Mouse (Mus musculus): Measurements from ENCODE around the gene Mob1b.

The Mob1b gene

DNA sequence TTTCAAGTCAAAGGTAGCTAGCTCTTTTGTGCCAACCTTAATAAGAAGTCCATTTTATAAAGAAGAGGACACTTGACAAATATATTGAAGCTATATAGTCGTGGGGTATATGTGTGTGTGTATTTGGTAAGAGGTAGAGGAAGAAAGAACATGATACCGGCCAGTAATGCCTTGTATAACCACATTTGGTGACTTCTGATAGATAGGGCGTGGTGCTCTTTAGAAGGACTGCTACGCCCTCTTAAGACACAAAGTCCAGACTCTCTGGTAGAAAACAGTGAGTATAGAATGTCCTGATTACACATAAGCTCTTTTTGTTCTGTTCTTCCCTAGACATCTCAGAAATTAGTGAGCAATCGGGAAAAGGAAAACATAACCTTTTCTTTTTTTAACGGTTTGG is 47.5 kb downstream of the Mob1b start:
- DNase-seq (ENCODE audit: low read depth, low spot score), result no peak

- no peak for DNase-seq (ENCODE audit: low read depth, low spot score)
Measured at GRCm38 (mm10) chr5:88782072-88782765, 61.6 kb downstream of the Mob1b start.

DNA sequence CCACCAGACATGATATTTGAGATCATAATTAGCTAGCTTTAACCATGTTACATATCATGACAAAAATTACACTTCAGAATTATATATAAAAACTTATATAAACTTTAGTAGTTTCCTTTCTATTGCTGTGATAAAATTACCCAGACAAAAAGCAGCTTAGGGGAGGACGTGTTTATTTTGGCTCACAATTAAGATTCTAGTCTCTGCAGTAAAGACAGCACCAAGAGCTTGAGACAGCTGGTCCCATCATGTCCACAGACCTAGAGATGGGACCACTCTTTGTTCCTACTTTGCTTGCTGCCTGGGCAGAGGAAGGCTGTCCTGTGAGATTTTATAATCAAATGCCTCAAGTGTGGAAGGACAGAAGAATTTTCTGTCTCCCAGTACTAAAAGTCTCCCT is 64.4 kb downstream of the Mob1b start:
- no peak for DNase-seq (ENCODE audit: low read depth, low spot score)

DNA sequence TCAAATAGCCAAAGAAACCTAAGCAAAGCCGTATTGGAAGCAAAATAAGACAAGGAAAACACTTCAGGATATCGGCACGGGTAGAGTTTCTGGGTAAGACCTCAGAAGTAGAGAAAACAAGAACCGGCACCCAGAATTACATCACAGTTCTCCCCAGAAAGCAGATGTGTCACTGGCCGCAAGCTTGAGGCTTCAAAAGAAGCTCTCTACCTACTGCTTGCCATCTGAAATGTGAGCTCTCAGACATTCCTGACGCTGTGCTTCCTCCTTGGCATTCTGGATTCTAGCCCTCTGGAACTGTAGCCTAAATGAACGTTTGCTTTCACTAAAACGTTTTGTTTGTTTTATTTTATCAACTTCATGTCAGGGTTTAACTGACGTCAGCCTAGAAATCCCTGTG is 70.0 kb downstream of the Mob1b start:
- no peak for DNase-seq (ENCODE audit: low read depth, low spot score)

DNA sequence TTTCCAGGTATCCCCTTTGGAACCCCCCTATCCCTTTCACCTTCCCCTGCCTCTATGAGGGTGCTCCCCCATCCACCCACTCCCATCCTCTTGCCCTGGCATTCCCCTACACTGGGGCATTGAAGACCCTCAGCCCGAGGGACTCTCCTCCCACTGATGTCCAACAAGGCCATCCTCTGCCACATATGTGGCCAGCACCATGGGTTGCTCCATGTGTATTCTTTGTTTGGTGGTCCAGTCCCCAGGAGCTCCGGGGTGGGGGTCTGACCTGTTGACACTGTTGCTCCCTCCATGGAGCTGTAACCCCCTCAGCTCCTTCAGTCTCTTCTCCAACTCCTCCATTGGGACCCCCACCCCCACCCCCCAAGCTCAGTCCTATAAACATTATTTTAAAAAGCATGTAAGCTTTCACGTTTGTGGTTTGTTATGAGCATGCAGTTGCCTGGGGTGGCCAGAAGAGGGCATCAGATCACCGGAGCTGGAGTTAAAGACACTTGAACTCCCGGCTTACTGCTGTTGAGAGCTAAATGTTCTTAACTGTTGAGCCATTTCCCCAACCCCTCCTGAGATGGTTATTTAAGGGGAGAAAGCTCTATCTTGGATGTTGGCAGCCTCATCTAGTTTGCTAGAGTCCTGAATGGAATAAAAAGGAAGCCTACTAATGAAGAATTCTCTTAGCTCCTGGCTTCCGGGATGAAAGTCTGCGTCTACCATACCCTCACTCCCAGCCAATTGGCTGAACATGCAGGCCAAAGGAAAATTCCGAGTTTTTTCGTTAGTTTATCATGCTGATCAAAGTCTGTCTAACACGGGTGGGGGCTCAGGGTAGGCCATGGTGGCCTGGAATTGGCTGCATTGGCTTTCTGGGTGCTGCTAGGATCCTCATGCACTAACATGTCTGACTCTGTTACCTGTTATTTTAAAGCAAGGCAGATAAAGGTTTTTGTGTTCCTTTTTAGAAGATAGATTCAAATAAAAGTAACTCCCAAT is 70.9 kb downstream of the Mob1b start:
- peak; percentile 73 for DNase-seq (ENCODE audit: low read depth, low spot score)

DNA sequence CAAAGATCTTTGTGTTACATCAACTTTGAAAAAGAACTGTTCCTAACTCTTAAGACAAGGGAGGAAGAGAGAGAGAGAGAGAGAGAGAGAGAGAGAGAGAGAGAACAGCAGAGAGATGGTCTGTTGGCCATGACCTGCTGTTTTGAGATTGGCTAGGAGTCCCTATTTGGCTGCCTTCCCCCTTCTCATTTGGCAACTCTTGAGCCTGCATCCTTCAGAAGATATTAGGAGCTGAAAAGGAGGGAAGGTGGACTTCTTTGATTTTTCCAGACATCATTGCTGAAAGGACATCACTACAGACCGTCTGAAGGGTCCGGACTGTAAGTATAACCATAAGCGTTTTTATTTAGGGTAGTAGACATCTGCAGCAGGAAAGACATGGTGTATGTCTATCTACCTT is 73.0 kb downstream of the Mob1b start:
- no peak for DNase-seq (ENCODE audit: low read depth, low spot score)

GRCm38 (mm10) chr5:88795910-88796584 is 75.4 kb downstream of the Mob1b start:
- DNase-seq (ENCODE audit: low read depth, low spot score), result no peak

- no peak for DNase-seq (ENCODE audit: low read depth, low spot score)
Measured at GRCm38 (mm10) chr5:88796588-88796987, 75.9 kb downstream of the Mob1b start.

- DNase-seq (ENCODE audit: low read depth, low spot score), result no peak
Measured at GRCm38 (mm10) chr5:88797121-88797520, 76.5 kb downstream of the Mob1b start.

GRCm38 (mm10) chr5:88805616-88806015 is 85.0 kb downstream of the Mob1b start:
- DNase-seq (ENCODE audit: low read depth, low spot score), result no peak

GRCm38 (mm10) chr5:88806278-88806677 is 85.6 kb downstream of the Mob1b start:
- DNase-seq (ENCODE audit: low read depth, low spot score), result no peak

DNA sequence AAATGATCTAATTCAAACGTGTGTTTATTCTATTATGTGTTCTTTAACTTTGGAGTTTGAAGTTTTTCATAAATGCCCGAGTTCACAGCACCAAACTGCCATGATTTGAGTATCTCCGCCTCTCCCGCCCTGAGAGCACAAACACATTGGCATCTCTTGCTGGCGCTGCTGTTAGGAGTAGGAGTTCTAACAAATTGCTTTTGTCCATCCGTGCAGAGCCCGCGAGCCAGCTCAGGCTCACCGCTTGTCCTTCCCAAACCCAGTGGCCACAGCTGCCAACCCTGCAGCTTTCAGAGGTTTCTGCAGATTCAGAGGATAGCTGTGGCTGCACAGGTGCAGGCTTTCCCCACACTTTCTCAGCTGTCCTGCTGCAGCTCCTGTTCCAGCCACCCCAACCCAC is 86.7 kb downstream of the Mob1b start:
- no peak for DNase-seq (ENCODE audit: low read depth, low spot score)

DNA sequence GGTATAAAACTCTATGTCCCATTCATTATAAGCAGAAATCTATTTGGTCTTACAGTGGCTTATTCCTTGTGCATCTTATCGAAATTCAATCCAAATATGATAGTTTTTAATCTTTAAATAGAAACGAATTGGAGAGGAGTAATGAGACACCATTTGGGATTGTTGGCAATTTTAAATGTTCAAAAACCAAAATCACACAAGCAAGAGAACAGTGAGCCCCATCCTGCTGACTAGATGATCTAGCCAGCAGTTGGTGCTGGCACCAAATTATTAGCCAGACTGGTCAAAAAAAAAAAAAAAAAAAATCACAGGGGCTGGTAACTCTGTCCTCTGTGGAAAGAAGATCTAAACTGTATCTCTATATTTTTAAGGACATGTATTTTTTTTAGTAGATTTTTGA is 92.5 kb downstream of the Mob1b start:
- DNase-seq (ENCODE audit: low read depth, low spot score), result no peak

Data from CD4-positive, CD25-positive, alpha-beta regulatory T cell, adult 2 months (primary cell).